Mouse (Mus musculus): ENCODE data around the gene Fzd7.

- no peak for TF ChIP-seq POLR2A (IDR thresholded peaks at IDR 0.05; ENCODE audit: extremely low read depth, insufficient read depth, low read length)
- TF ChIP-seq CTCF (IDR thresholded peaks at IDR 0.05; ENCODE audit: low read depth, low read length) = no peak
Observed at GRCm38 (mm10) chr1:59487651-59488051, 5.4 kb downstream of the Fzd7 start.

Measured in liver, adult 2 months (tissue).